Mouse (Mus musculus) CD4-positive naive resting alpha-beta T cell, adult 57 days (primary cell): ENCODE results near the gene Ptprn2. TPM values are rescaled to one million over a fixed set of nuclear protein-coding genes. Genes with fewer than 3 reads are reported as not detected.

Source experiments
- total RNA-seq: library from RNA; stranded (reverse); gene quantifications from one replicate; pipeline ENCODE4 v1.2.4, GENCODE M21; 2023

The Ptprn2 gene
- total RNA-seq = not detected

GRCm38 (mm10) chr12:116485591-116486403, at the start of gene Ptprn2:
Ptprn2 (plus strand) TSS chr12:116485720.

Other genes with a start within 250 kb of the Ptprn2 start
- gene Wdr60, start 222.7 kb upstream of the Ptprn2 start, total RNA-seq = 1.2 TPM
- gene Gm11027, start 210.3 kb upstream of the Ptprn2 start, total RNA-seq = not detected
- 254 TPM for gene Esyt2, start 204.5 kb upstream of the Ptprn2 start, total RNA-seq
- gene Ncapg2, start 80.3 kb upstream of the Ptprn2 start, total RNA-seq = 4.0 TPM